Mouse (Mus musculus): ENCODE measurements around the gene Tmem8b. TPM values are rescaled to one million over a fixed set of nuclear protein-coding genes. Genes with fewer than 3 reads are reported as not detected.

Tmem8b gene
- polyA plus RNA-seq, 1 experiment: 1.8 TPM

DNA sequence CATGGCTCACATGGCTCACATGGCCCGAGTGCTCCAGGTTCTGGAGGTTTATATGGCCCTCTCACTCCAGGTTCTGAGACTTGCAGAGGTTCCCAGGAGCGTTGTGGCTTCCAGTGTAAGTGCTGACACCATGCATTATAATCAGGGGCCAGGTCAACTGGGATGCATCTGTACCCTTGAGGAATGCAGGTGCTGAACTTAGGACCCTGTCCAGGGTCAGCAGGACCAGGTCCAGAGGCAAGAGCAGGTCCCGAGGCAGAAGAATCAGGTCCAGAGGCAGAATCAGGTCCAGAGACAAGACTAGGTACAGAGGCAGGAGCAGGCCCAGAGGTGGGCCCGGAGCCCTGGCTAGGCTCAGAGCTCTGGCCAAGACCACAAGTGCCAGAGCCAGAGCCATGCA, 16.0 kb upstream of the Tmem8b start:
- H3K4me1 ChIP-seq (ENCODE audit: control insufficient read depth, insufficient read depth, low read length): no peaks in the 10 kb centered on the region
- no peak overlapping the region for H3K4me3 ChIP-seq (replicated peaks; ENCODE audit: control insufficient read depth, low read depth, low read length)
- 75% methylated on average over 4 of the region's 4 CpGs for WGBS
- TF ChIP-seq POLR2A (IDR thresholded peaks at IDR 0.05; ENCODE audit: borderline replicate concordance, control insufficient read depth, low read depth, low read length): no peak
- TF ChIP-seq CTCF (IDR thresholded peaks at IDR 0.05; ENCODE audit: control insufficient read depth, insufficient read depth, low read length): no peak
- H3K27ac ChIP-seq (ENCODE audit: control insufficient read depth, insufficient read depth, low read depth, low read length, poor library complexity): no peak overlapping the region

DNA sequence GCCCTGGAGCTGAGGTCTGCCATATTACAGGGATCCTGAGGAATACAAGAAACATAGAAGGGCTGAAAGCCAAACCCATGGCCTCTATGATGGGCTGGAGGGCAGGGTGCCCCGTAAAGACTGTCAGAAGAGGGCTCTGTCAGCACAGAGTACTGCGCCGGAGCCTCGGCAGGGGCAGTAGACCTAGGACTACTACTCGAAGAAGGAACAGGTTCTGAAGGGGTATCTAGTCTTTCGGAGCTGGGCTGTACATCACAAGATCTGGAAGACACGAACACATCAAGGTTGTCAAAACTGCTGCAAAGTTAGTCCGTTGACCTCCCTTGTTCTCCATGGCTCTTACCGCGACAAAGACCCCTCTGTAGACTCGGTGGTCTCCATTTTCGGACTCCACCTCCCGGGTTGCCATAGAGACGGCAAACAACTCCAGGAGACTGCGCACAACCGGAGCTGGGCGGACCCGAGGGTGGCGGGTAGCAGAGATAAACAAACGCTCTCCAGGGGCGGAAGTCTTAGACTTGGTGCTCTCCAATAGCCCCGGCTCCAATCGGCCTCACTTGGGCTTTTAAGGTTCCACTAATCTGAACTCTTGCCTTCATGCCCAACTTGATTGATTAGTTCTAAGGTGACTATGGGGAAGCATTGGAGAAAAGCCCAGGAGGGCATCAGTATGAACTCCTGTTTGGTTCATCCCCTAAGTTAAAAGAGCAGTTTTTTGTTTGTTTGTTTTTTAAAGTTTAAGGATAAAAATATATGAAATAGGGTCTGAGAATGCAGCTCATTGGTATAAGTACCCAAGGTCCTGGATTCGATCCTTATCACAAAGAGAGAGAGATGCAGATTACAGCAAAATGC, 15.4 kb upstream of the Tmem8b start, which contains the start of gene Spag8:
Spag8 (minus strand) TSS at position 434 of the 855 bp plus-strand sequence.
- 32% methylated on average over 24 of the region's 24 CpGs for WGBS
- H3K4me1 ChIP-seq (ENCODE audit: control insufficient read depth, insufficient read depth, low read length): no peaks in the 10 kb centered on the region
- TF ChIP-seq CTCF (IDR thresholded peaks at IDR 0.05; ENCODE audit: control insufficient read depth, insufficient read depth, low read length) (no peak), POLR2A (IDR thresholded peaks at IDR 0.05; ENCODE audit: borderline replicate concordance, control insufficient read depth, low read depth, low read length) (no peak)
- no peak within 1 kb of the TSS for H3K27ac ChIP-seq (ENCODE audit: control insufficient read depth, insufficient read depth, low read depth, low read length, poor library complexity)
- no peak within 1 kb of the TSS for H3K4me3 ChIP-seq (replicated peaks; ENCODE audit: control insufficient read depth, low read depth, low read length)

DNA sequence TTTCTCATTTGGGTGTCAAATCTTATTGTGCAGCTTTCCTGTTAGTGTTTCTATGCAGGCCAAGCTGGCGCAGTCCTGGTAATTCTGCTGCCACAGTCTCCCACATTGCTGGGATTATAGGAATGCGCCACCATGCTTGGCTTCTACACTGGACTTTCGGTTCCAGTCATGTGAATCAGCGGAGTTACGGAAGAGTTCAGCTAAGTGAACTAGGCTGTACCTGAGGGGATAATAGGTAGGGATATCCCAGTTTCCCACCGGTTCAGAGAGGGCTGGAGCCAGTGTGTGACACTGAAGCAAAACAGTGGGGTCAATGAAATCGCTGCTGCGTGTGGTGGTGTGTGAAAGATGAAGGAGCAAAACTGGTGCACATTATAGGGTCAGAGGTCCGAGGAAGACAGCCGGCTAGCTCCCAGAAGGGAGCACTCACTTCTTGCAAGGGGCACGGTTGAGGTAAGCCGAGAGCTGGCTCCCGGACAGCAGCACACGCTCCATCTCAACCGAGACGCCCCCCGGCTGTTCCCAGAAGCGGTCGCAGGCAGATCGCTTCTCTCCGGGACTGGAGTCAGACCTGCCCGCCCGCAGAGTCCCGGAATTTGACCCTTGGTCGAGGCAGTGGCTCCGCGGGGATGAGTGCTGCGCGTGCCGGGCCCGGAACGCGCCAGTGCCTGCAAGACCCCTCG, 13.0 kb upstream of the Tmem8b start:
- 9% methylated on average over 34 of the region's 34 CpGs for WGBS
- Histone ChIP-seq H3K4me1 (ENCODE audit: control insufficient read depth, insufficient read depth, low read length) (no peaks in the 10 kb centered on the region), H3K4me3 (replicated peaks; ENCODE audit: control insufficient read depth, low read depth, low read length) (peak overlapping the region; percentile 67), H3K27ac (ENCODE audit: control insufficient read depth, insufficient read depth, low read depth, low read length, poor library complexity) (peak overlapping the region; percentile 3; the same call in 1 of the 2 replicates)
- no peak for TF ChIP-seq POLR2A (IDR thresholded peaks at IDR 0.05; ENCODE audit: borderline replicate concordance, control insufficient read depth, low read depth, low read length)
- no peak for TF ChIP-seq CTCF (IDR thresholded peaks at IDR 0.05; ENCODE audit: control insufficient read depth, insufficient read depth, low read length)

DNA sequence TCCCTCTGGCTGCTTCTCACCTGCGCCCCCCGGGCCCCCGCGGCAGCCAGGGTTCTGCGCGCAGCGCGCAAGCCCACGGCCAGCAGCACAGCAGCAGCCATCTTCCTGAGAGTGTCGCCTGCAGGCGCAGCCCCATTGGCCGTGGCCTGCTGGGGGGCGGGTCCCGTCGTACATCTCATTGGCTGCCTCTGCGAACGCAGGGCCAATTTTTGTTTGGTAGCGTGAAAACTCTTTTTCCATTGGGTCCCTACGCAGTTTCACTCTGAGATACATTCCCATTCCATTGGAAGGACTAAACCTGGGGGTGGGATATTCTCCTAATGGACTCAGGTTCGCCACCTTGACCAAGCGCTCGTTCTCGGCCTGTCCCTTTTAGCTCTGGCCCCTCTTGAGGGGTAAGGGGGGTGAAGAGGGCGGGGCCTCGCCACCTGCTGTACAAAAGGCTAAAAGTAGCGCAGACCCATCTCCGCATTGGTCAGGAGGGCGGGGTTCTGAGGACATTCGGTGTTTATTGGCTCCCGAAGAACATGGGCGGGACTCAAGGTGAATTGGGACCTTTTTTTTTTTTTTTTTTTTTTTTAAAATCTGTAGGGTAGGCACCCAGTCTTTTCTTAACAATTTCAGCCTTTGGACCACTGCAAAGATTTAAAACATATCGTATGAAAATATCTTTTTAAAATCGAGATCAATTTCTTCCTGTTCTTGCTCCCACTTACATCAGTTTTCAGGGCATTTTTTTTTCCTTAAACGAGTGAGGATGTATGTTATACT, 12.2 kb upstream of the Tmem8b start, which contains the start of gene Hint2:
Hint2 (minus strand) TSS at position 128 of the 771 bp plus-strand sequence.
- TF ChIP-seq POLR2A (IDR thresholded peaks at IDR 0.05; ENCODE audit: borderline replicate concordance, control insufficient read depth, low read depth, low read length) (peak; percentile 91; the same call in 1 of the 2 replicates), CTCF (IDR thresholded peaks at IDR 0.05; ENCODE audit: control insufficient read depth, insufficient read depth, low read length) (no peak)
- Histone ChIP-seq H3K27ac (ENCODE audit: control insufficient read depth, insufficient read depth, low read depth, low read length, poor library complexity) (peak within 1 kb of the TSS; percentile 3), H3K4me1 (ENCODE audit: control insufficient read depth, insufficient read depth, low read length) (no peaks in the 10 kb centered on the region), H3K4me3 (replicated peaks; ENCODE audit: control insufficient read depth, low read depth, low read length) (peak within 1 kb of the TSS; percentile 67)
- WGBS: under 1% methylated on average over 34 of the region's 34 CpGs

DNA sequence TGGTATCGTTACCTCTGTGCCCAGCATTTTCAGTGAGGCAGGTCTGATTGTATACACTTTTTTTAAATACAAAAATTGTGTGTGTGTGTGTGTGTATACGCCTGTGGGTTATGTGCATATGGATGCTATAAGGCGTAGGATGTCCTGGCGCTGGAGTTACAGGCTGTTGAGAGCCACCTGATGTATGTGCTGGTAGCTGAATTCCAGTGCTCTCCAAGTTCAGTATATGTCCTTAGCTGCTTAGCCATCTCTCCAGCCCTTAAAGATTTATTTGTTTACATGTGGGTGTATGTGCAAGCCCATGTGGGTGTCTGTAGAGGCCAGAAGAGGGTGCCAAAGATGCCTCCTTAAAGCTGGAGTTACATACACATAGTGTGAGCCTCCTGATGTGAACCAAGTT, 11.6 kb upstream of the Tmem8b start:
- no peaks in the 10 kb centered on the region for H3K4me1 ChIP-seq (ENCODE audit: control insufficient read depth, insufficient read depth, low read length)
- 63% methylated on average over 4 of the region's 4 CpGs for WGBS
- no peak overlapping the region for H3K27ac ChIP-seq (ENCODE audit: control insufficient read depth, insufficient read depth, low read depth, low read length, poor library complexity)
- TF ChIP-seq CTCF (IDR thresholded peaks at IDR 0.05; ENCODE audit: control insufficient read depth, insufficient read depth, low read length) (no peak), POLR2A (IDR thresholded peaks at IDR 0.05; ENCODE audit: borderline replicate concordance, control insufficient read depth, low read depth, low read length) (no peak)
- H3K4me3 ChIP-seq (replicated peaks; ENCODE audit: control insufficient read depth, low read depth, low read length): peak overlapping the region; percentile 24

DNA sequence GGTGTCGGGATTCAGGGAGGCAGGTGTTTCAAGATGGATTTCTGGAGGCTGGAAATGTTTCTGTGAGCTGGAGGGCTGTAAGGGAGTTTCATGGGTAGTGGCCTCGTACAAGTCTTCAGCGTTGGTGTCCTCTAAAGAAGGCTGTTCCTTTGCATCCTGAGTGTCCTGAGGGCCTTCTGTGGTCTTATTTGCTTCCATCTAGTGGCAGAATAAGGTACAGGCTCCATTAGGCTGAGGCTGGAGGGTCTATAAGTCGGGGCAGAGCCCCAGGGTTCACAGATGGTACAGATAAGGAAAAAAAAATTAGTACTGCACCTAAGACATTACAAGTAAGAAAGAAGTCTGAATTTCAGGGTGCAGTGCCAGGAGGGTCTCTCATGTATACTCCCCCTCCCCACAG, 2.4 kb upstream of the Tmem8b start:
- H3K27ac ChIP-seq (ENCODE audit: control insufficient read depth, insufficient read depth, low read depth, low read length, poor library complexity): no peak overlapping the region
- WGBS: 24% methylated on average over 4 of the region's 4 CpGs
- H3K4me3 ChIP-seq (replicated peaks; ENCODE audit: control insufficient read depth, low read depth, low read length): no peak overlapping the region
- peaks cover 1% of the 10 kb centered on the region; the same call in 1 of the 2 replicates for H3K4me1 ChIP-seq (ENCODE audit: control insufficient read depth, insufficient read depth, low read length)
- TF ChIP-seq CTCF (IDR thresholded peaks at IDR 0.05; ENCODE audit: control insufficient read depth, insufficient read depth, low read length): peak; percentile 25; the same call in 1 of the 2 replicates
- no peak for TF ChIP-seq POLR2A (IDR thresholded peaks at IDR 0.05; ENCODE audit: borderline replicate concordance, control insufficient read depth, low read depth, low read length)

DNA sequence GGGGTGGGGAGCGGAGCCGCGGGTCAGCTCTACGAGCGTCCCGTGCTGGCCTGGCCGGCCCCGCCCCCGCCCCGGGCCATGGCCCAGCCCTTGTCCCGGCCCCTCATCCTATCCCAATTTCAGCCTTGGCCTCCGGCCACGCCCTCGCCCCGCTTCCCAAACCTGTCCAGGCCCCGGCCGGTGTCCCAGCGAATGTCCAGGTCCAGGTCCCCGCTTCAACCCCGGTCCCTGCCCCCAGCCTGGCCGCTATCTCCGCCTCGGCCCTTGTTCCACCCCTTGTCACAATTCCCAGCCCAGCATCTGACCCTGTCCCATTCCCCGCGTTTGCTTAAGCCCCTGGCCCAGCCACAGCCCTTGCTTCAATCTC, 640 bp downstream of the Tmem8b start:
- Histone ChIP-seq H3K27ac (ENCODE audit: control insufficient read depth, insufficient read depth, low read depth, low read length, poor library complexity) (no peak overlapping the region), H3K4me1 (ENCODE audit: control insufficient read depth, insufficient read depth, low read length) (peaks cover 1% of the 10 kb centered on the region; the same call in 1 of the 2 replicates), H3K4me3 (replicated peaks; ENCODE audit: control insufficient read depth, low read depth, low read length) (peak overlapping the region; percentile 59)
- TF ChIP-seq POLR2A (IDR thresholded peaks at IDR 0.05; ENCODE audit: borderline replicate concordance, control insufficient read depth, low read depth, low read length) (no peak), CTCF (IDR thresholded peaks at IDR 0.05; ENCODE audit: control insufficient read depth, insufficient read depth, low read length) (no peak)
- 2% methylated on average over 25 of the region's 25 CpGs for WGBS
